Mouse (Mus musculus): ENCODE measurements around the gene Prss53. TPM values are rescaled to one million over a fixed set of nuclear protein-coding genes. Genes with fewer than 3 reads are reported as not detected.

Prss53 gene
- total RNA-seq, 1 experiment: 0.67 TPM

DNA sequence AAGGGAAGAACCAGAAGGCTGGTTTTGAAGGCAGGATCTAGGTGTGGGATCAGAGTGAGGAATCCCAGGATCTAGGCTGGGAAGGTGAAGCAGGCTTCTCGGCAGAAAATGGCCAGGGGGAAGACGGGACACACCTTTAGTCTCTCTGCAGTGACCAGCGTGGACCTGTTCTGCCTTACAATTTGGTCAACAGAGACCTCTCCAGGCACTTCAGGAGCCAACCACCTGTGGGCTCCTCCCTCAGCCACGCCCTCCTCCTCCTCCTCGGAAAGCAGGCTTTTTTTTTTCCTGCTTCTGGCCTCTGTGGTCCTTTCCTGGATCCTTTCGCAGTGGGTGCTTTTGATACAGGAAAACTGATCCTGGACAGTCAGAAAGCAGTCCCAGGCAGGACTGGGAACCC, 39.2 kb upstream of the Prss53 start, which contains the start of gene Prss8:
Prss8 (minus strand) TSS at position 182 of the 400 bp plus-strand sequence.
- peak within 1 kb of the TSS; percentile 68 for H3K9ac ChIP-seq (ENCODE audit: insufficient read depth, low read depth, low read length, poor library complexity, severe bottlenecking)
- in situ Hi-C loops (cut with MboI; ENCODE audit: low sequenced_read_pairs in 2 of 2, unreplicated experiment in 2 of 2): no loop called here
- peaks cover 15 to 52% of the 10 kb centered on the region in 2 experiments; a peak in 3 of 4 replicates for H3K4me1 ChIP-seq (ENCODE audit: control insufficient read depth in 2 of 2, insufficient read depth in 2 of 2, low read length in 2 of 2, poor library complexity in 1 of 2)
- TF ChIP-seq ZNF384 (IDR thresholded peaks at IDR 0.05; ENCODE audit: low read depth, low read length) (peak; percentile 55; the same call in 1 of the 2 replicates), CHD2 (IDR thresholded peaks at IDR 0.05; ENCODE audit: low read depth, low read length) (no peak), MAFK (IDR thresholded peaks at IDR 0.05; ENCODE audit: insufficient read depth, low read depth, low read length) (no peak)
- peak within 1 kb of the TSS; percentile 14; the same call in 1 of the 2 replicates for H3K27ac ChIP-seq (ENCODE audit: insufficient read depth, low read depth, low read length, poor library complexity, severe bottlenecking)
- H3K36me3 ChIP-seq (ENCODE audit: control insufficient read depth, insufficient read depth, low read length, poor library complexity, severe bottlenecking): peaks cover 25% of the 10 kb centered on the region; the same call in 1 of the 2 replicates
- no peaks in the 10 kb centered on the region for H3K9me3 ChIP-seq (ENCODE audit: control insufficient read depth, insufficient read depth, low read depth, low read length)
- peak within 1 kb of the TSS; percentile 60 for H3K4me3 ChIP-seq (ENCODE audit: insufficient read depth in 1 of 2, low read depth in 1 of 2, low read length in 2 of 2, poor library complexity in 1 of 2, severe bottlenecking in 1 of 2)
- DNase-seq (ENCODE audit: low read depth, low spot score): no peak

DNA sequence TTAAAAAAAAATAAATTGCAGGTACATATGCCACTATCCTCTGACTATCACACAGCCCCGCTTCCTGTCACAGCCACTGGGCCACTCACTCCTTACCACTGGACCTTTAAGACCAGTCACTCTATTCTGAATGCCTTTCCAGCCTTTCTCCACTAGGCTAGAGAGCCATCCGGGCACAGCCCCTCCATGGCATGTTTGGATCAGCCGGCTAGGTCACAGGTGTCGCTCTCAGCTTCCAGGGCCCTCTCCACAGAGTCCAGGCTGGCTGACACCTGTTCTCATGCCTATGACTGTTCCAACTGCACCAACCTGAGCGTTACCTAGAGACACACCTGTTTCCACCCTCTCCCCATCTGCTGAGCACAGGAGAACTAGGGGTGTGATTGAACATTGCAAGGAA, 37.8 kb upstream of the Prss53 start:
- Histone ChIP-seq H3K27ac (ENCODE audit: insufficient read depth, low read depth, low read length, poor library complexity, severe bottlenecking) (no peak overlapping the region), H3K9ac (ENCODE audit: insufficient read depth, low read depth, low read length, poor library complexity, severe bottlenecking) (no peak overlapping the region), H3K9me3 (ENCODE audit: control insufficient read depth, insufficient read depth, low read depth, low read length) (peaks cover 2% of the 10 kb centered on the region; the same call in 1 of the 2 replicates), H3K4me3 (ENCODE audit: insufficient read depth in 1 of 2, low read depth in 1 of 2, low read length in 2 of 2, poor library complexity in 1 of 2, severe bottlenecking in 1 of 2) (0 out of 4 replicates have a peak overlapping the region, but pooled peaks have one; percentile 60), H3K36me3 (ENCODE audit: control insufficient read depth, insufficient read depth, low read length, poor library complexity, severe bottlenecking) (peaks cover 34% of the 10 kb centered on the region; the same call in 1 of the 2 replicates), H3K4me1 (ENCODE audit: control insufficient read depth in 2 of 2, insufficient read depth in 2 of 2, low read length in 2 of 2, poor library complexity in 1 of 2) (peaks cover 12 to 46% of the 10 kb centered on the region in 2 experiments; a peak in 3 of 4 replicates)
- DNase-seq (ENCODE audit: low read depth, low spot score): no peak
- TF ChIP-seq ZC3H11A (IDR thresholded peaks at IDR 0.05; ENCODE audit: borderline replicate concordance, low read depth, low read length): no peak
- no peak for TF ChIP-seq CHD2 (IDR thresholded peaks at IDR 0.05; ENCODE audit: low read depth, low read length)
- no peak for TF ChIP-seq HCFC1 (IDR thresholded peaks at IDR 0.05; ENCODE audit: borderline replicate concordance, insufficient read depth, low read length)
- in situ Hi-C loops (cut with MboI; ENCODE audit: low sequenced_read_pairs in 2 of 2, unreplicated experiment in 2 of 2): no loop called here

DNA sequence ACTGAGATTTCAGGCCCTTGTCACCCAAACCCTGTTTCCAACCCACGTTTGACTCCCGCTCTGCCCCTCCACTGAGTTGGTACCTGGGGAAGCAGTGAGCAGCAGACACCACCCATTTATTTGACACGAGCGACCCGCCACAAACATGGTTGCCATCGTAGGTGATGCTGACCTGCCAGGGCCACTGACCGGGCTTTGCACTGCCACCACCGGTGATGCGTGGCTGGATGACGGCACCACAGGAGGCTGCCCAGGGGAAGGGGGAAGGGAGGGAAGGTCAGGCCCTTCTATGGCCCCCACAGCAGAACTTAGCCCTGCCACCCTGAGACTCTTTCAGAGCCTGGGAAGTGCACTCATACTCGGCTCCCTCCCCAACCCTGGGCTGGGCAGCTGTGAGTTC, 37.0 kb upstream of the Prss53 start:
- Histone ChIP-seq H3K4me1 (ENCODE audit: control insufficient read depth in 2 of 2, insufficient read depth in 2 of 2, low read length in 2 of 2, poor library complexity in 1 of 2) (peaks cover 7 to 38% of the 10 kb centered on the region in 2 experiments; a peak in 3 of 4 replicates), H3K9me3 (ENCODE audit: control insufficient read depth, insufficient read depth, low read depth, low read length) (peaks cover 5% of the 10 kb centered on the region), H3K27ac (ENCODE audit: insufficient read depth, low read depth, low read length, poor library complexity, severe bottlenecking) (no peak overlapping the region), H3K4me3 (ENCODE audit: insufficient read depth in 1 of 2, low read depth in 1 of 2, low read length in 2 of 2, poor library complexity in 1 of 2, severe bottlenecking in 1 of 2) (no peak overlapping the region), H3K9ac (ENCODE audit: insufficient read depth, low read depth, low read length, poor library complexity, severe bottlenecking) (no peak overlapping the region), H3K36me3 (ENCODE audit: control insufficient read depth, insufficient read depth, low read length, poor library complexity, severe bottlenecking) (peaks cover 42% of the 10 kb centered on the region; the same call in 1 of the 2 replicates)
- no peak for DNase-seq (ENCODE audit: low read depth, low spot score)
- in situ Hi-C loops (cut with MboI; ENCODE audit: low sequenced_read_pairs in 2 of 2, unreplicated experiment in 2 of 2): no loop called here
- TF ChIP-seq CHD2 (IDR thresholded peaks at IDR 0.05; ENCODE audit: low read depth, low read length): no peak
- TF ChIP-seq ZC3H11A (IDR thresholded peaks at IDR 0.05; ENCODE audit: borderline replicate concordance, low read depth, low read length): no peak
- TF ChIP-seq ZNF384 (IDR thresholded peaks at IDR 0.05; ENCODE audit: low read depth, low read length): no peak
- no peak for TF ChIP-seq HCFC1 (IDR thresholded peaks at IDR 0.05; ENCODE audit: borderline replicate concordance, insufficient read depth, low read length)
- TF ChIP-seq MAFK (IDR thresholded peaks at IDR 0.05; ENCODE audit: insufficient read depth, low read depth, low read length): no peak

DNA sequence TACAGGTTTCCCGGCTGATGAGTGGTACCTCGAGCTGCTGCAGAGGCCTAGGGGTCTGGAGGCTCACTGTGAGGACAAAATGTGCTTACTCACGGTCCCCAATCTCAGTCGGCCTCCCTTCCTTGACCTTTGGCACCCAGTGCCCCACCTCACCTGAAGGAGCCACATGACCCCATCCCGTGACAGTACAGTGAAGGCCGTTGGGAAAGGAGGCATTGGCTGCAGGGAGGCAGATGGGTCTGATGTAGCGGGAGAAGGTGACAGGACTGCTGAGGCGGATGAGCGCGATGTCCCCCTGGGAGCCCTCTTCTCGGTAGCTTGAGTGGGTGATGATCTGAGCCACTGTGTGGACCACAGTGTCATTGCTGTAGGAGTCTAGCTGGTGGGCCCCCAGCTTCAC, 36.1 kb upstream of the Prss53 start:
- Histone ChIP-seq H3K9ac (ENCODE audit: insufficient read depth, low read depth, low read length, poor library complexity, severe bottlenecking) (no peak overlapping the region), H3K4me1 (ENCODE audit: control insufficient read depth in 2 of 2, insufficient read depth in 2 of 2, low read length in 2 of 2, poor library complexity in 1 of 2) (peaks cover 5 to 34% of the 10 kb centered on the region in 2 experiments; a peak in 3 of 4 replicates), H3K27ac (ENCODE audit: insufficient read depth, low read depth, low read length, poor library complexity, severe bottlenecking) (no peak overlapping the region), H3K4me3 (ENCODE audit: insufficient read depth in 1 of 2, low read depth in 1 of 2, low read length in 2 of 2, poor library complexity in 1 of 2, severe bottlenecking in 1 of 2) (no peak overlapping the region), H3K36me3 (ENCODE audit: control insufficient read depth, insufficient read depth, low read length, poor library complexity, severe bottlenecking) (peaks cover 50% of the 10 kb centered on the region), H3K9me3 (ENCODE audit: control insufficient read depth, insufficient read depth, low read depth, low read length) (peaks cover 5% of the 10 kb centered on the region)
- TF ChIP-seq ZNF384 (IDR thresholded peaks at IDR 0.05; ENCODE audit: low read depth, low read length) (no peak), MAFK (IDR thresholded peaks at IDR 0.05; ENCODE audit: insufficient read depth, low read depth, low read length) (no peak), ZC3H11A (IDR thresholded peaks at IDR 0.05; ENCODE audit: borderline replicate concordance, low read depth, low read length) (no peak), CHD2 (IDR thresholded peaks at IDR 0.05; ENCODE audit: low read depth, low read length) (no peak), HCFC1 (IDR thresholded peaks at IDR 0.05; ENCODE audit: borderline replicate concordance, insufficient read depth, low read length) (no peak)
- in situ Hi-C loops (cut with MboI; ENCODE audit: low sequenced_read_pairs in 2 of 2, unreplicated experiment in 2 of 2): no loop called here
- no peak for DNase-seq (ENCODE audit: low read depth, low spot score)

DNA sequence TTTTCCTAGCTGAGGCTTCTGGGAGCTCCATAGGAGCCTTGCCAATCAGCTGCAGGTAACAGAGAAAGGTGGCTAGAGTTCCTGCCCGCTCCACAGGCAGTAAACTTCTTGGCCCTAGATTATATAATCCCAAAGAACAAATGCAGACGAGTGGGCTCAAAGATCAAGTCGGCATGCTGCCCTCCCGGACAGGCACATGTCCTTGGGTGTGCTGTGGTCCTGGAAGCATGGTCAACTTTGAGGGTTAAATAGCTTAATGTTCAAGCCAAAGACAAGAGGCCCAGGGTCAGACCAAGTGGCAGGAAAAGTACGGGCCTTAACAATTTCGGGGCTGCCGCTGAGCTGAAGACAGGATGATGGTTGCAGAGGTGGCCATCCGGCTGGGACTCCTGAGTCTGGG, 35.3 kb upstream of the Prss53 start:
- Histone ChIP-seq H3K27ac (ENCODE audit: insufficient read depth, low read depth, low read length, poor library complexity, severe bottlenecking) (no peak overlapping the region), H3K4me1 (ENCODE audit: control insufficient read depth in 2 of 2, insufficient read depth in 2 of 2, low read length in 2 of 2, poor library complexity in 1 of 2) (peaks cover 2 to 31% of the 10 kb centered on the region in 2 experiments; a peak in 3 of 4 replicates), H3K9me3 (ENCODE audit: control insufficient read depth, insufficient read depth, low read depth, low read length) (peaks cover 5% of the 10 kb centered on the region), H3K9ac (ENCODE audit: insufficient read depth, low read depth, low read length, poor library complexity, severe bottlenecking) (no peak overlapping the region), H3K36me3 (ENCODE audit: control insufficient read depth, insufficient read depth, low read length, poor library complexity, severe bottlenecking) (peaks cover 54% of the 10 kb centered on the region), H3K4me3 (ENCODE audit: insufficient read depth in 1 of 2, low read depth in 1 of 2, low read length in 2 of 2, poor library complexity in 1 of 2, severe bottlenecking in 1 of 2) (no peak overlapping the region)
- TF ChIP-seq ZC3H11A (IDR thresholded peaks at IDR 0.05; ENCODE audit: borderline replicate concordance, low read depth, low read length) (no peak), MAFK (IDR thresholded peaks at IDR 0.05; ENCODE audit: insufficient read depth, low read depth, low read length) (no peak), ZNF384 (IDR thresholded peaks at IDR 0.05; ENCODE audit: low read depth, low read length) (no peak), HCFC1 (IDR thresholded peaks at IDR 0.05; ENCODE audit: borderline replicate concordance, insufficient read depth, low read length) (no peak), CHD2 (IDR thresholded peaks at IDR 0.05; ENCODE audit: low read depth, low read length) (no peak)
- DNase-seq (ENCODE audit: low read depth, low spot score): no peak
- in situ Hi-C loops (cut with MboI; ENCODE audit: low sequenced_read_pairs in 2 of 2, unreplicated experiment in 2 of 2): no loop called here

Data from ES-E14 (cell line).